Mouse (Mus musculus) intestine, embryonic 15.5 days (tissue): Measurements from ENCODE around the gene Prnp. TPM values are rescaled to one million over a fixed set of nuclear protein-coding genes. Genes with fewer than 3 reads are reported as not detected.

ENCODE experiments used
- ATAC-seq: fragments of 200-750 bp; cut with Nextera tagmentation; 2 replicates; pipeline ENCODE4 v1.8.0; 2017; ENCODE audit warnings: moderate TSS enrichment, moderate library complexity
- H3K27ac ChIP-seq: fragments of 300-500 bp; sonication (generic); 2 replicates; pipeline ENCODE4 v1.5.1; 2015; ENCODE audit warnings: mild to moderate bottlenecking, inconsistent platforms
- H3K27me3 ChIP-seq: fragments of 300-500 bp; sonication (generic); replicated peaks from 2 replicates; pipeline ENCODE4 v1.6.1; 2015; ENCODE audit warnings: inconsistent platforms
- H3K36me3 ChIP-seq: fragments of 300-500 bp; sonication (generic); 2 replicates; pipeline ENCODE4 v1.6.1; 2015; ENCODE audit warnings: inconsistent platforms
- H3K4me1 ChIP-seq: fragments of 300-500 bp; sonication (generic); replicated peaks from 2 replicates; pipeline ENCODE4 v1.6.1; 2015; ENCODE audit warnings: inconsistent platforms
- H3K4me2 ChIP-seq: fragments of 300-500 bp; sonication (generic); replicated peaks from 2 replicates; pipeline ENCODE4 v1.6.1; 2015; ENCODE audit warnings: mild to moderate bottlenecking, inconsistent platforms
- H3K4me3 ChIP-seq: fragments of 300-500 bp; sonication (generic); replicated peaks from 2 replicates; pipeline ENCODE4 v1.5.1; 2015; ENCODE audit warnings: inconsistent platforms
- H3K9ac ChIP-seq: fragments of 300-500 bp; sonication (generic); 2 replicates; pipeline ENCODE4 v1.6.1; 2015; ENCODE audit warnings: inconsistent platforms
- H3K9me3 ChIP-seq: fragments of 300-500 bp; sonication (generic); 2 replicates; pipeline ENCODE4 v1.6.1; 2016; ENCODE audit warnings: inconsistent platforms
- WGBS: fragments of 180-500 bp; shearing (Covaris S2); methylation state at CpG from one replicate; pipeline ENCODE4 v1.1.7; 2015; 5-methylcytosine and 5-hydroxymethylcytosine counted together
- polyA plus RNA-seq: library from polyadenylated mRNA; unstranded; fragments of >200 nt; fragmentation: Nextera tagmentation; extraction: Ambion mirVana; gene quantifications from 2 replicates; pipeline ENCODE4 v1.2.1, GENCODE M21; 2015

Prnp gene
- polyA plus RNA-seq, 1 experiment from 2014 or later = 62.3 TPM

GRCm38 (mm10) chr2:131941501-131941900, 31.8 kb downstream of the Prnp start:
- no peak for ATAC-seq
- H3K4me3 ChIP-seq = no peak overlapping the region
- H3K4me2 ChIP-seq = no peak overlapping the region
- no peaks in the 10 kb centered on the region for H3K27me3 ChIP-seq
- H3K27ac ChIP-seq = no peak overlapping the region
- H3K9me3 ChIP-seq = no peaks in the 10 kb centered on the region
- no peak overlapping the region for H3K9ac ChIP-seq
- no peaks in the 10 kb centered on the region for H3K36me3 ChIP-seq
- WGBS = 78% methylated on average over 6 of the region's 6 CpGs
- H3K4me1 ChIP-seq = no peaks in the 10 kb centered on the region

DNA sequence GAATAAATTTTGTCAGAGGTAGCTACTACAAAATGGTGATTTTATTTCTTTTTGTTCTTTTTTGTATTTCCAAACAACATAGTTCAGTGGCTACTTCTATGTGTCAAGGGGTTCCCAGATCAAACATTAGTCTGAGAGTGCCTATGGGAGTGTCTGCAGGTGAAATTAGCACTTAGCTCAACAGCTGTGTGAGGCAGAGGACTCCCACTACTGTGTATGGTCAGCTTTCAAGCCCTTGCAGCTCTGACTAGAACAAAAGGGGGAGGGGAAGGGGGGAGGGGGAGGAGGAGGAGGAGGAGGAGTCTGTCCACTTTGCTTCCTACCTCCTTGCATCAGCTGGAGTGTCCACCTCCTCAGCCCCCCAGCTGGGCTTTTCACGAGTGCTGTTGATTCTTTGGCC, 34.6 kb downstream of the Prnp start:
- ATAC-seq = no peak
- WGBS = 45% methylated on average over 1 of the region's 1 CpGs
- Histone ChIP-seq H3K9ac (no peak overlapping the region), H3K36me3 (no peaks in the 10 kb centered on the region), H3K9me3 (no peaks in the 10 kb centered on the region), H3K27me3 (no peaks in the 10 kb centered on the region), H3K4me2 (no peak overlapping the region), H3K4me1 (no peaks in the 10 kb centered on the region), H3K27ac (no peak overlapping the region), H3K4me3 (no peak overlapping the region)

DNA sequence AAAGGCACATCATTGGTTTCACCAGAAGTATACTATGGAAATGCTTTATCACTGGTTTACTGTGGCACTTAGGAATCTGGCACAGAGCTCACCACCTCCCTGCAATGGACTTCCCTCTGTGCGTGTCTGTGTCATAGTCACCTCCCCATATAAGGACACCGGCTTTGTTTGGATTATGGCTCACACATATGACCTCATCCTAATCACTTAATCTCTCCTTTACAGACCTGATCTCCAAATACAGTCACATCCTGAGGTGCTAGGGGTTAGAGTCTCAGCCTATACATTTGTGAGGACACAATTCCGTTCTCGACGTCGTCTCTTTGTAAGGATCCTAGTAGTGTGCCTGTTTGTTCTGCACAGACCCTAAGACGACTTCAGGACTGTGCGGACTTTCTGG, 35.5 kb downstream of the Prnp start:
- no peaks in the 10 kb centered on the region for H3K36me3 ChIP-seq
- WGBS = 67% methylated on average over 8 of the region's 8 CpGs
- H3K9ac ChIP-seq = no peak overlapping the region
- no peaks in the 10 kb centered on the region for H3K4me1 ChIP-seq
- no peaks in the 10 kb centered on the region for H3K27me3 ChIP-seq
- H3K4me3 ChIP-seq = no peak overlapping the region
- H3K4me2 ChIP-seq = no peak overlapping the region
- ATAC-seq = no peak
- H3K27ac ChIP-seq = no peak overlapping the region
- no peaks in the 10 kb centered on the region for H3K9me3 ChIP-seq

DNA sequence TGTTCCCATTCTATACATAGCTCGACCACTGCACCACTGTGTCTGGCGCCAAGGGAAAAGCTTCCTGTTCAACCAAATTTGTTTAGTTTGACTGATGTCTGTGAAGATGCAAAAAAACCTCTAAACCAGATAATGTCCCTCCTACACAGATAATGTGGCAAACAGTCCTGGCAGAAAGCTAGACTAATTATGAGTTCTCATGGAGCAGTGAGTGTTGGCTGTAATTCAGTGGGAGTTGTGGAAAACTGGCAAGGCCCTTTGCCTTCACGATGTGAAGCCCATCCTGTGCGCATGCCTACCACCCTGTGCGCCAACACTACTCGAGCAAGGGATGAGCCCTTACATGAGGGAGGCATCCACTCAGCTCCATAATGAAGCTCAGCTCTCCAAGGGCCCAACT, 36.0 kb downstream of the Prnp start:
- Histone ChIP-seq H3K36me3 (no peaks in the 10 kb centered on the region), H3K9me3 (no peaks in the 10 kb centered on the region), H3K4me2 (no peak overlapping the region), H3K27me3 (no peaks in the 10 kb centered on the region), H3K4me1 (no peaks in the 10 kb centered on the region), H3K27ac (no peak overlapping the region), H3K4me3 (no peak overlapping the region), H3K9ac (no peak overlapping the region)
- no peak for ATAC-seq
- WGBS = 76% methylated on average over 6 of the region's 6 CpGs

DNA sequence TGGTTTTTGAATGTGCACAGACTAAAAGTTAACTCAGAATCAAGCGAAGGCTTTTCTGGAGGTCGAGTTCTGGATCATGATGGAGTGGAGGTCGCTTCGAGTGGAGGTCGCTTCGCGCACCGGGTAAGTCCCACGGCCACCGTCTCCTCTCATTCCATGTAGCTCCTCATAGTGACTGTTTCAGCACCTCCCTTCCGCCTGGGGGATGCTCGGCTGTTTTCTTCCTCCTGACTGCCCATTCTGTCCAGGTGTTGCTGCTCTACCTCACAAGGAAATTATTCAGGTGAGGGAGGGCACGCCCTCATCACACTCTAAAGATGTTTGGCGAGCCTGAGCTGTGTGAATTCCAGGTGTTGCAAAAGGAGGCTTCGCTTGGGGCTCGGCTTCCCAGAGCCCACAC, 36.6 kb downstream of the Prnp start:
- 86% methylated on average over 16 of the region's 16 CpGs for WGBS

GRCm38 (mm10) chr2:131948156-131948555, 38.4 kb downstream of the Prnp start:
- Histone ChIP-seq H3K27me3 (peaks cover 5% of the 10 kb centered on the region), H3K4me1 (0 out of 2 replicates have a peak, but pooled peaks cover 1% of the 10 kb centered on the region), H3K4me3 (no peak overlapping the region), H3K27ac (no peak overlapping the region), H3K9me3 (no peaks in the 10 kb centered on the region), H3K36me3 (no peaks in the 10 kb centered on the region), H3K4me2 (no peak overlapping the region), H3K9ac (no peak overlapping the region)
- no peak for ATAC-seq
- WGBS = 89% methylated on average over 3 of the region's 3 CpGs

More for the DNA sequence above, 36.6 kb downstream of the Prnp start:
- ATAC-seq = no peak
- Histone ChIP-seq H3K36me3 (no peaks in the 10 kb centered on the region), H3K9me3 (no peaks in the 10 kb centered on the region), H3K4me1 (no peaks in the 10 kb centered on the region), H3K27me3 (no peaks in the 10 kb centered on the region), H3K27ac (no peak overlapping the region), H3K4me3 (no peak overlapping the region), H3K4me2 (no peak overlapping the region), H3K9ac (no peak overlapping the region)

DNA sequence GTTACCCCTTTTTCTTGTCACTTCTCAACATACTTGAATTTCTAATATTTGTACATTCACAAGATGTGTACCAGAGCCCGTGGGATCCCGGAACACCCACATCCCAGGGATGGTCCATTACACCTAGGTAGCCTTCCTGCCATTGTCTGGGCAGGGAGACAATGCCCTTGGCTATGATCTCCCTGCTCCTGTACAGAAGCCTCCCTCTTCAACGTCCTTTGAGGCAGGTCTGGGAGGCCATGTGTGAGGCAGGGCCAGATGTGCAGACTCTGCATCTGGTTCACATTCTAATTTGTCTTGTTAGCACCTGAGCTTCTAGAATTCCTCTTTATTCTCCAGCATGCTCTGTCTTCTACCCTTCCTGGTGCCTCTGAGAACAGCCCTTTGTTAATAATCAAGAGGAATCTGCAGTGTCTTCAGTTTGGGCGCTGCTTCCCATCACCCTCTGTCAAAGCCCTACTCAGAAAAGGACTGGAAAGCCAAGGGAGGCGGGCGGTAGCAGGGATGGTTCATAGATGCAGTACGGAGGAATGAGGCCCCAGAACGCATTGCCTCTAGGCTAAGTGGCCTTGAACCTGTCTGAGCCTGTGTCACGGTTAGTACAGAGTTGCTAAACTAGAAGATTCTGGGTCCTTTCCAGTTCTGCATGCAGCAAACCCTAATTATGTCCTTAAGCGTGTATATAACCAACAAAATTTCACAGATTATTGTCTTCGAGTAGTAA, 39.4 kb downstream of the Prnp start:
- H3K4me3 ChIP-seq = no peak overlapping the region
- H3K9me3 ChIP-seq = no peaks in the 10 kb centered on the region
- no peak overlapping the region for H3K4me2 ChIP-seq
- no peak overlapping the region for H3K27ac ChIP-seq
- H3K27me3 ChIP-seq = peaks cover 13% of the 10 kb centered on the region
- H3K36me3 ChIP-seq = no peaks in the 10 kb centered on the region
- WGBS = 59% methylated on average over 11 of the region's 11 CpGs
- H3K9ac ChIP-seq = no peak overlapping the region
- H3K4me1 ChIP-seq = 0 out of 2 replicates have a peak, but pooled peaks cover 5% of the 10 kb centered on the region
- ATAC-seq = no peak

DNA sequence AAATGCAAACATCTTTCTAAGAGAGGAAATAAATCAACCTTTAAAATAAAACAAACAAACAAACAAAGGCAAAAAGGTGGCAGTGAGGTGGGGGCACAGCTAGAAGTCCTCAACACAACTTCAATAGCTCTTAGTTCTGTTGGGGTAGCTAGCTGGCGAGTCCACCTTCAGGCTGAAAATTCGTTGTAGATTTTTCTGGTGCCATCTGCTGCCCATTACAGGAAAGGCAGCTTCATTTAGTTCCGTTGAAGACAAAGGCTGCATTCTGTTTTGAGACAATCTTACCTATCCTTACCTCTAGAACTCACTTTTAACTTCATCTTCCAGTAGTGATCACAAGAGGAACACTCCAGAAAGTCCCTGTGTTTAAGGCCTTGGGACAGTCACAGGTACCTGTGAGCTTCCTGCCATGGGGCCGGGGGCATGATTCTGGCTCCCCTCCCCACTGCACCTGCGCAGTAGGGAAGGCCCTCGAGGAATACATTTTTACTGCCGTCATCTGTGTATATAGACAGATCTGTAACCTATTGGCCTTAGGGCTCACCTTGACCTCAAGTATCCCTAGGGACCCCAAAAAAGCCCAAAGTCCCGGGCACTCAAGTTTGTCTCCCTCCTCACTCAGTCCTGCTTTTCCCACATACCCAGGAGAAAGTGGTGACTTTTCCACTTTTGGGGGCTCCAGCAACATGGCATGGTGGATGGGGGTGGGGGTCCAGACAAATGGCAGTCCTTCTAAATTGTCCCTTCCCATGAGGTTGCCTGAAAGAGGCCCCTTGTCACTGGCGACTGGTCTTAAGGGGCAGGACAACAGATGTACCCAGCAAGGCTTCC, 40.3 kb downstream of the Prnp start:
- H3K27me3 ChIP-seq = peaks cover 14% of the 10 kb centered on the region
- H3K4me3 ChIP-seq = no peak overlapping the region
- no peaks in the 10 kb centered on the region for H3K36me3 ChIP-seq
- H3K4me1 ChIP-seq = 0 out of 2 replicates have a peak, but pooled peaks cover 5% of the 10 kb centered on the region
- H3K4me2 ChIP-seq = no peak overlapping the region
- 46% methylated on average over 9 of the region's 9 CpGs for WGBS
- no peak overlapping the region for H3K27ac ChIP-seq
- H3K9ac ChIP-seq = no peak overlapping the region
- H3K9me3 ChIP-seq = no peaks in the 10 kb centered on the region
- ATAC-seq = no peak

- H3K36me3 ChIP-seq = no peaks in the 10 kb centered on the region
- 0 out of 2 replicates have a peak, but pooled peaks have one; percentile 27 for ATAC-seq
- H3K4me3 ChIP-seq = no peak within 1 kb of the TSS; the same call in 1 of the 2 replicates
- H3K27me3 ChIP-seq = peaks cover 14% of the 10 kb centered on the region
- H3K9me3 ChIP-seq = no peaks in the 10 kb centered on the region
- no peak within 1 kb of the TSS for H3K9ac ChIP-seq
- no peak within 1 kb of the TSS for H3K27ac ChIP-seq
- H3K4me1 ChIP-seq = 0 out of 2 replicates have a peak, but pooled peaks cover 5% of the 10 kb centered on the region
- no peak within 1 kb of the TSS for H3K4me2 ChIP-seq
- 10% methylated on average over 11 of the region's 11 CpGs for WGBS
Observed at GRCm38 (mm10) chr2:131950598-131951095, 40.9 kb downstream of the Prnp start, which contains the start of gene Prnd. Gene Prnd, plus strand, starts transcription at chr2:131950861.

DNA sequence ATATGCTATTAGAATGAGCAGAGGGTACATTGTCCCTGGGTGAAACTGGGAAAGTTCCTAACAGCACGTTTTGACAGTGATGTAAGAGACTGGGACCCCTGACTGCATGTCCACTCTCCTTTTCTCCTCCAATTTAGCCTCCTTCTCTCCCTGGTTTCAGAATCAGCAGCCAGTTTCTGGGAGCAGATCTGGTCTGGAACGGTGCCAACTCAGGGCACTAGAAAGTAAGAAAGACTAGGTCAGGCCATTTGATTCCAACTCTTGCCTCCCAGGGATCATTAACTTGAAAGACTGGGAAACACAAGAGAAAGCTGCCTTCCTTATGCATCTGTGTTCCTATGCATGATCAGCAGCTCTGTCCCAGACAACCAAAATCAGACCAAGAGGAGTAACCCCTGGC, 42.7 kb downstream of the Prnp start:
- WGBS = 49% methylated on average over 2 of the region's 2 CpGs

DNA sequence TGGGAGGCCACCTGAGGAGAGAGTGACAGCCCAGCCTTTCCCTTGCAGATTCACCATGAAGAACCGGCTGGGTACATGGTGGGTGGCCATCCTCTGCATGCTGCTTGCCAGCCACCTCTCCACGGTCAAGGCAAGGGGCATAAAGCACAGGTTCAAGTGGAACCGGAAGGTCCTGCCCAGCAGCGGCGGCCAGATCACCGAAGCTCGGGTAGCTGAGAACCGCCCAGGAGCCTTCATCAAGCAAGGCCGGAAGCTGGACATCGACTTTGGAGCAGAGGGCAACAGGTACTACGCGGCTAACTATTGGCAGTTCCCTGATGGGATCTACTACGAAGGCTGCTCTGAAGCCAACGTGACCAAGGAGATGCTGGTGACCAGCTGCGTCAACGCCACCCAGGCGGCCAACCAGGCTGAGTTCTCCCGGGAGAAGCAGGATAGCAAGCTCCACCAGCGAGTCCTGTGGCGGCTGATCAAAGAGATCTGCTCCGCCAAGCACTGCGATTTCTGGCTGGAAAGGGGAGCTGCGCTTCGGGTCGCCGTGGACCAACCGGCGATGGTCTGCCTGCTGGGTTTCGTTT, 43.3 kb downstream of the Prnp start:
- H3K9me3 ChIP-seq = no peaks in the 10 kb centered on the region
- peak overlapping the region; percentile 49 for H3K4me2 ChIP-seq
- peaks cover 14% of the 10 kb centered on the region for H3K27me3 ChIP-seq
- H3K9ac ChIP-seq = no peak overlapping the region
- 0 out of 2 replicates have a peak, but pooled peaks cover 5% of the 10 kb centered on the region for H3K4me1 ChIP-seq
- no peak overlapping the region for H3K27ac ChIP-seq
- 10% methylated on average over 29 of the region's 29 CpGs for WGBS
- peak overlapping the region; percentile 17 for H3K4me3 ChIP-seq
- no peak for ATAC-seq
- H3K36me3 ChIP-seq = no peaks in the 10 kb centered on the region

More for the DNA sequence above, 42.7 kb downstream of the Prnp start:
- 0 out of 2 replicates have a peak, but pooled peaks cover 5% of the 10 kb centered on the region for H3K4me1 ChIP-seq
- no peak overlapping the region for H3K9ac ChIP-seq
- ATAC-seq = no peak
- H3K27me3 ChIP-seq = peaks cover 14% of the 10 kb centered on the region
- no peak overlapping the region for H3K4me3 ChIP-seq
- H3K36me3 ChIP-seq = no peaks in the 10 kb centered on the region
- peak overlapping the region; percentile 49; the same call in 1 of the 2 replicates for H3K4me2 ChIP-seq
- H3K27ac ChIP-seq = no peak overlapping the region
- no peaks in the 10 kb centered on the region for H3K9me3 ChIP-seq

GRCm38 (mm10) chr2:131953711-131954110, 44.0 kb downstream of the Prnp start:
- H3K9me3 ChIP-seq = no peaks in the 10 kb centered on the region
- H3K9ac ChIP-seq = no peak overlapping the region
- peak overlapping the region; percentile 17; the same call in 1 of the 2 replicates for H3K4me3 ChIP-seq
- ATAC-seq = no peak
- peaks cover 14% of the 10 kb centered on the region for H3K27me3 ChIP-seq
- no peak overlapping the region for H3K27ac ChIP-seq
- peak overlapping the region; percentile 49; the same call in 1 of the 2 replicates for H3K4me2 ChIP-seq
- H3K4me1 ChIP-seq = 0 out of 2 replicates have a peak, but pooled peaks cover 5% of the 10 kb centered on the region
- H3K36me3 ChIP-seq = no peaks in the 10 kb centered on the region
- 87% methylated on average over 4 of the region's 4 CpGs for WGBS
